Mouse (Mus musculus) spleen, postnatal 10 days (tissue): ENCODE results near the gene Pdia2.

Experiments
- DNase-seq, 2 experiments: peaks; one replicate each; pipeline ENCODE4 v3.0.0; 2021 to 2022; ENCODE audit warnings: low spot score in 2 of 2

The Pdia2 gene

GRCm38 (mm10) chr17:26198892-26199291 lies at the start of gene Pdia2:
Pdia2 (minus strand) TSS chr17:26199087.
- peak; percentile 54 to 68 for DNase-seq

DNA sequence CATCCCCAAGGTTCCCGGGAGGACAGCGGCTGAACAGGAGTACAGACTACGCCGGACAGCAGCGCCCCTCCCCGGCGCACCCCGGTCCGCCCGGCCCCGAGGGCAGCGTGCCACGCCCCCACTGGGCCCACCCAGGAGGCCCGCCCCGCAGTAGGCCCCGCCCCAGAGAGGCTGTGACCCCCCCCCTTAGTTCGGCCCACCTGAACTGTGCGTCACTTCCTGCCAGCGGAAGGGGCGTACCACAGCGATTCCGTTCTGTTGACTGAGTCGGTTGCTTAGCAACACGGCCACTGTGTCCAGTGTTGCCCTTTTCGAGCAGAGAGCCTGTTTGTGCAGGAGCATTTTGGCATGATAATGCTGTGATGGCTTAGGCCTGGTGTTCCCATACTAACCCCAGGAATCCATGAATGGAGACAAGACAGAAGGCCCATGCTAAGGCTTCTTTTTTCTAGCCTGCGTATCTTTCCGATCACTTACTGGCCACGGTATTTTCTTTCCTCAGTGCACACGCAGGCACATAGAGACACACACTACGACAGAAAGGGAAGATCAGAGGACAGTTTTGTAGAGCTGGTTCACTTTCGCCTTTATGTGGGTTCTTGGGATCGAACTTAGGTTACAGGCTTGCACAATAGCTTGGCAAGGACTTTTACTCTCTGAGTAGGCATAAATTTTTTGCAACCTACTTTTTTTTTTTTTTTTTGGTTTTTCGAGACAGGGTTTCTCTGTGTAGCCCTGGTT lies 45.4 kb upstream of the Pdia2 start, which contains the start of gene Fam234a:
TSS of gene Fam234a (minus strand) at position 142 of the 741 bp plus-strand sequence.
- peak in 1 of 2 experiments; percentile 92 for DNase-seq

GRCm38 (mm10) chr17:26243471-26244100 lies 44.7 kb upstream of the Pdia2 start:
- DNase-seq: peak; percentile 73 to 77

DNA sequence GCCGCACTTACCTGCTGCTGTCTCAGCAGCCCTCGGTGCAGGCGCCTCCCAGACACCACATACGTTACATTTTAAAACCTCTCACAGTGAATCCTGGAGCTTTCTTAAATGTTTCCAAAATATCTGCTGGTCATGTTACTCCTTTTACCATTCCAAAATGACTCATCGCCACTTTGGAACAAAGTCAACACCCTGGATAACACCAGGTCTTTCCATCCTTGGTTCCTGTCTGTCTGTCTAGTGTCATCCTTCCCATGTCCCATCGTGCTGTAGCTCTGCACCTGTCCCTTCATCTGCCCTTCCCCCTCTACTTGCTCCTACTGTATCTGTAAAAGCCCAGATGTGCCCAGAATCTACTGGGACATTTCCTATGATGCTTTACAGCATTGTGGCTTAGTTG lies 42.1 kb upstream of the Pdia2 start:
- DNase-seq: no peak

DNA sequence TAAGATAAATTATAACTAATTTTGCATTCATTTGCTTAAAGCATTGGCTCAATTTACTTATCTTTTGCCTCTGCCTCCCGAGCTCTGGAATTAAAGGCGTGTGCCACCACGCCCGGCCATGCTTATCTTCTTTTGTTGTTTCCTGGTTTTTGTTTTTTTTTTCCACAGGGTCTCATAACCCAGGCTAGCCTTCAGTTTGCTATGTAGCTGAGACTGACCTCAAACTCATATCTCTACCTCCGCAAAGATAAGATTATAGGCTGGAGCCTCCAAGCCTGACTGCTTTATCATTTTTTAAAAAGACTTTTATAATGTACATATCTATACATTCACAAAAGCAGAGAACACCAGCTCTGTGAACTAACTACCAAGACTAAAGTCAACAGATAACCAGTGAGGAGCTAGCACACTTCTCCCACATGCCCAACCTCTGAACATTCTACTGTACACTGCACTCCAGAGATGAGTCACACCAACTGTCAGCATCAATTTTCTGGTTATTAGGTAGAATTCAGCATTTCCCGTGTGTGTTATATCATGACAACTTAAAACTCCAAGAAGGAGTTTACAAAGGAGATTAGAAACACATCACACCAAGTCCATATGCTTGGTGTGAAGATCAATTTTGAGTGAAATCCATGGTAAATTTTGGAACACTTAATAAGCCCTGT lies 41.4 kb upstream of the Pdia2 start:
- DNase-seq: no peak

DNA sequence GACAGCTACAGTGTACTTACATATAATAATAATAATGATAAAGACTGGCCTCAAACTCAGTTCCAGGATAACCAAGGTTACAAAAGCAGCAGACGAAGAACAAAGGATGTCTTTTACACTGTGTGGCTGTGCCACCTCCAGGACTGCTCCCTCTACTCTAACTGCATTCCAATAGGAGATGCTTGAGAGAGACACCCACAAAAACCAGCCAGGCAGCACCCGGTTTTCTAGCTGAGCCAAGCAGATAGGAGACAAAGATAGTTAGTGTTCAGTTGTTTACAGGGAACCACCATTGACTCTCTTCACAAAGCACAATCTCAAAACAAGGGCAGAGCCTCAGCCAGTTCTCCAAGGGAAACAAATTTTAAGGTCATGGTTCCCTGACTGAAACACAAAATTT lies 40.7 kb upstream of the Pdia2 start:
- no peak for DNase-seq

GRCm38 (mm10) chr17:26237667-26238066 lies 38.8 kb upstream of the Pdia2 start:
- no peak for DNase-seq

GRCm38 (mm10) chr17:26235077-26235815 lies 36.4 kb upstream of the Pdia2 start:
- no peak for DNase-seq

- no peak for DNase-seq
Measured at GRCm38 (mm10) chr17:26234386-26234785, 35.5 kb upstream of the Pdia2 start.

GRCm38 (mm10) chr17:26232863-26233262 lies 34.0 kb upstream of the Pdia2 start:
- DNase-seq: peak in 1 of 2 experiments; percentile 48

- DNase-seq: no peak
Measured at GRCm38 (mm10) chr17:26231156-26231555, 32.3 kb upstream of the Pdia2 start.

DNA sequence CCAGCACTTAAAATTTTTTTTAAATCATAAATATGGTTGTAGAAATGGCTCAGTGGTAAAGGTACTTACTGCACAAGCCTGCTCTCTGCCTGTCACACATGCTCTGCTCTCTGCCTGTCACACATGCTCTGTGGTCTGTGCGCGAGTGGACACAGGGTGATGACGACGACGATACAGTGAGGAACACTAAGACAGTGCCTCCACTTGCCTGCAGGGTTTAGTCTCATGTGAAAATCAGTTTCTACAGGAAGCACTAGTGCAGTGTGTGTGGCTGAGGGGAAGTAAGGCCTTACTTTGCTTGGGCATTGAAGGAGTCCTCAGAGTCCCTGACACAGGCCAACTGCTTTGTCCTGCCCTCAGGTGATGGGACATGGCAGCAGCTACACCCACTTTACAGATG lies 30.9 kb upstream of the Pdia2 start:
- no peak for DNase-seq

- no peak for DNase-seq
Measured at GRCm38 (mm10) chr17:26225150-26225549, 26.3 kb upstream of the Pdia2 start.

GRCm38 (mm10) chr17:26221508-26221907 lies 22.6 kb upstream of the Pdia2 start:
- no peak for DNase-seq

GRCm38 (mm10) chr17:26212681-26213080 lies 13.8 kb upstream of the Pdia2 start:
- no peak for DNase-seq

DNA sequence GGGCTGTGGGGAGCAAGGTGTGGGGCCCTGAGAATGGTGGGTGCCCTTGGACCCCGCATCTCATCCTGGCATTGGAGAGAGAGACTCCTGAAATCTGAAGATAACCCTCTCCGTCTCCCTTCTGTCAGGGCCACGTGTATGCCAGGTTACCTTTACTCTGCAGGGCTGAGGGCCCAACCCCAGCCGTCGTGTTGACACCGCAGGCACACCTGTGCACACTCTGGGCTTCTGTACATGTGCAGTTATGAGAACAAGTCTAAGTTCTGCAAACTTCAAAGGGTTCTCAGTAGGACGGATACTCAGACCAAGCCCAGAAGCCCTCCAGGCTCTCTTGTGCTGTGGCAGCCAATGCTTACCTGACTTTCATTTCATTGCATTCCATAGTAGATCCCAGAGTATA lies 13.4 kb upstream of the Pdia2 start:
- DNase-seq: no peak

- DNase-seq: no peak
Measured at GRCm38 (mm10) chr17:26207686-26208085, 8.8 kb upstream of the Pdia2 start, which contains the start of gene Arhgdig. Arhgdig (minus strand) TSS chr17:26207786.

DNA sequence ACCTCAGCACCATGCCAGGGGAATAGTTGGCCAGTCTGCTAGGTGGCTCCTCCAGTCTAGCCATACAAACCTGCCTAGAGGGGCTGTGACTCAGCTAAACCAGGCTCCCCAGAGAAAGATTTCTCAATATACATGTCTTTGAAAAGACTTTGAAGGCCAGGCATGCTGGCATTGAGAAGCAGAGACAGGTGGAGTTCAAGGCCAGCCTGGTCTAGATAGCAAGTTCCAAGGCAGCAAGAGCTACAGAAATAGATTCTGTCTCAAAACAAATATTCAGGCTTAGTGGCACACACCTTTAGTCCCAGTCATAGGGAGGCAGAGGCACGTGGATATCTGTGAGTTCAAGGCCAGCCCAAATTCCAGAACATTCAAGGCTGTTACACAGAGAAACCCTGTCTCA lies 7.5 kb upstream of the Pdia2 start:
- DNase-seq: no peak

DNA sequence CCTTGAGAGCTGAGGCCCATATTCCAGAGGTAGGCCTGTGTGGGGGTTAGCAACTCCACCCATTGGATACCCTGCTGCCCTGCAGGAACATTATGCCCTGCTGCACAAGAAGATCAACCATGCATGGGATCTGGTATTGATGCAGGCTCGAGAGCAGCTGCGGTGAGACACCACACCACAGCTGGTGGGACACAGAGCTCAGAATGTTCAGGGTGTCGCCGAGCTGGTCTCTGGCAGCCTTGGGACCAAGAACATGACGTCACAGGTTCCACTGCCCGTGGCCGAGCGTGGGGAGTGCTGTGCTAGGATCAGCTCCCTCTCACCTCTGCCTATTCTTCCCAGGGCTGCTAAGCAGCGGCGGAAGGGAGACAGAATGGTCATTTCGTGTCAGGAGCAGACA lies 5.9 kb upstream of the Pdia2 start:
- DNase-seq: no peak

- peak; percentile 34 to 53 for DNase-seq
Measured at GRCm38 (mm10) chr17:26203321-26203811, 4.5 kb upstream of the Pdia2 start.

DNA sequence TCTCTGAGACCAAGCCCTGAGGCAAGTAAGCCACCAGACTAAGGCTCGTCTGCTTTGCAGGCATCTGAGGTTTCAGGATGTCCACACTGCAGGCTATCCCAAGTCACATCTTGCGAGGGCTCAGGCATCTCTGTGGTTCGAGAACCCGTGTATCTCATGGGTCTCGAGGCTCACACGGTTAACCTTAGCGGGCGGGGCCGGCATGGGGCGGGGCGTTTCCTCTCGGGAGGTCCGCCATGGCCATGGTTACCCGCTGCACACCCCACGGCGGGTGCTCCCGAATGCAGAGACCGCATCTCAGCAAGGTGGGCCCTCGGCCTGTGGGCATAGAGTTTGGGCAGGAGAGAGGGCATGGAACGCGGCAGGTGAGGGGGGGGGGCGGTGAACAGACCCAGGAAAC lies 3.9 kb upstream of the Pdia2 start, which contains the start of gene Rgs11:
TSS of gene Rgs11 (plus strand) at position 215 of the 400 bp plus-strand sequence.
- DNase-seq: peak; percentile 47 to 78

GRCm38 (mm10) chr17:26201998-26202397 lies 3.1 kb upstream of the Pdia2 start:
- peak; percentile 32 to 51 for DNase-seq
